Mouse (Mus musculus) lung, adult 2 months (tissue): ENCODE measurements around the gene Cdc42se2.

Experiments used
- CTCF ChIP-seq: fragments of 200-500 bp; IDR thresholded peaks from 2 replicates; pipeline ENCODE4 v1.5.1; 2011; ENCODE audit warnings: mild to moderate bottlenecking, low read length, control low read depth; ENCODE audit not compliant: insufficient read depth
- POLR2A ChIP-seq: fragments of 200-500 bp; IDR thresholded peaks from 2 replicates; pipeline ENCODE4 v1.6.1; 2011; ENCODE audit warnings: low read depth, mild to moderate bottlenecking, control low read depth, low read length, borderline replicate concordance; ENCODE audit errors: extremely low read depth

DNA sequence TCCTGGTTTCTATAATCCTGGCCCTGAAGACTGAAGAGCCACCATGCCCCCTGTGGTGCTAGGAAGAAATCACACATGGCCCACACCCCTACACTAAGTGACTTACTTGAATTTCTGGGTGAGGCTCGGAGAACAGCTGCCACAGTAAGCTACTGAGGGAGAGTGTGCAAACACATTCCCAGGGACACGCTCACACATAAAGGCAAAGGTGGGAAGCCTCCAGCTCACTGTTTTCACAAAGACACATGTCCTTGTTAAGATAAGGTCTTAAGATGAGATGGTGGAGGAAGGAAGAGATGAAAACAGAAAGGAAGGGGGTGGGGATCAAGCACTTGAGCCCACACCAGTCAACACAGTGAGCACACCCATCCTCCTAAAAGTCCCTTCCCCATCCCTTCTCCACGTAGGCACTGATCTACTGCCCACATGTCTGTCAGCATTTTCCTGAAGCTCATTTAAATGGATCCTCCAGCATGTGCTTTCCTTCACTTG, 60.9 kb downstream of the Cdc42se2 start:
- TF ChIP-seq POLR2A (no peak), CTCF (no peak)
